Comparison of ENCODE assay signal across 8 mouse cellular contexts in the genomic region with DNA sequence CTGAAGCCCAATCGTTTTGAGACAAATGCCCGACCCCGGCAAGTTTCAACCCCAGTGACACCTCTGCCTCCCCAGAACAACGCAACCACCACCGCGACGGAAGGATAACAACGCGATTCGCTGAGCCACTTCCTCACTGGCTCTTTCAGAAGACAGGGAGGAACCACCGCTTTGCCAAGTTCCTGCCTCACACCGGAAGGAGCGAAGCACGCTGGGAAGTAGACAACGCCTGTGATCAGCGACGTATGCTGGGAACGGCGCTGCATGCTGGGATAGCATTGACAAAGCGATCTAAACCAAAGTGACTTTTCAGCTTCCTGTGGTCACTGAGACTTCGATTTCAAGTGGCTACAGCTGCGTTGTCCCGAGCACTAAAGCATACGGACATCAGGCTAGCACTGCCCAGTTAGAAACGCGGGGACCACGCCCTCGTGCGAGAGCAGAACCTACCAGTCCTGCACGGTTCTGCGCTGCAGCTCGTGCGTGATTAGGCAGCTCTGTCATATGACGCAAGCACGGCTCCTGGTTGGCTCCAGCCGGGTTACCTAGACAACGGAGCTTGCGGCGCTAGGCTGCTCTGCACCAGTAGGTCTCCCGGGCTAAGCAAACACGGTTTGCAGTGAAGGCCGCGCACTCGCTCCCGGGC. TPM values are rescaled to one million over a fixed set of nuclear protein-coding genes. Genes with fewer than 3 reads are reported as not detected.
DNase-seq lines count a peak whose midpoint lies in the region; ATAC-seq and TF ChIP-seq lines count a peak whose summit lies in the region.

A gene (plus strand): TSS at position 195 of the 646 bp plus-strand sequence.

- in situ Hi-C loops in ES-E14 (cut with MboI; ENCODE audit: low sequenced_read_pairs in 2 of 2, unreplicated experiment in 2 of 2): no loop called here

- no peaks in the 10 kb centered on the region for H3K27me3 ChIP-seq in forebrain, embryonic 15.5 days

- no peaks in the 10 kb centered on the region for H3K9me3 ChIP-seq in ES-E14 (ENCODE audit: control insufficient read depth, insufficient read depth, low read depth, low read length)
- H3K9me3 ChIP-seq in forebrain, embryonic 15.5 days: no peaks in the 10 kb centered on the region

- peak; percentile 87 for TF ChIP-seq POLR2A in lung, adult 2 months (IDR thresholded peaks at IDR 0.05; ENCODE audit: borderline replicate concordance, extremely low read depth, low read depth, low read length)

- peak within 1 kb of the TSS; percentile 74 for H3K9ac ChIP-seq in ES-E14 (ENCODE audit: insufficient read depth, low read depth, low read length, poor library complexity, severe bottlenecking)
- H3K9ac ChIP-seq in forebrain, embryonic 15.5 days (replicated peaks): peak within 1 kb of the TSS; percentile 83

- peak; percentile 92 for DNase-seq in ES-E14 (ENCODE audit: low read depth, low spot score)
- DNase-seq in cerebellum, adult 11-12 months: peak; percentile 96
- DNase-seq in heart, postnatal 25 days (ENCODE audit: low spot score): peak; percentile 91
- DNase-seq in layer of hippocampus, adult 18-20 months (ENCODE audit: low spot score in 2 of 2): peak; percentile 96 to 98
- peak; percentile 95 for DNase-seq in lung, adult 2 months
- peak; percentile 86 to 91 for DNase-seq in thymus, adult 18-20 months

- ATAC-seq in forebrain, embryonic 15.5 days (replicated peaks): peak; percentile 100
- peak; percentile 91 for ATAC-seq in neutrophil, adult 5-6 weeks (ENCODE audit: extremely low read depth, insufficient number of reproducible peaks, low FRiP score, poor library complexity, severe bottlenecking)

- peaks cover 7% of the 10 kb centered on the region; the same call in 1 of the 2 replicates for H3K36me3 ChIP-seq in ES-E14 (ENCODE audit: control insufficient read depth, insufficient read depth, low read length, poor library complexity, severe bottlenecking)
- H3K36me3 ChIP-seq in forebrain, embryonic 15.5 days: peaks cover 12% of the 10 kb centered on the region

- no peak for TF ChIP-seq CTCF in lung, adult 2 months (IDR thresholded peaks at IDR 0.05; ENCODE audit: insufficient read depth, low read length)

- peak within 1 kb of the TSS; percentile 45; the same call in 1 of the 2 replicates for H3K27ac ChIP-seq in ES-E14 (ENCODE audit: insufficient read depth, low read depth, low read length, poor library complexity, severe bottlenecking)
- H3K27ac ChIP-seq in forebrain, embryonic 15.5 days (replicated peaks): peak within 1 kb of the TSS; percentile 98

- H3K4me2 ChIP-seq in forebrain, embryonic 15.5 days (replicated peaks): peak within 1 kb of the TSS; percentile 80

- H3K4me3 ChIP-seq in ES-E14 (ENCODE audit: insufficient read depth in 1 of 2, low read depth in 1 of 2, low read length in 2 of 2, poor library complexity in 1 of 2, severe bottlenecking in 1 of 2): peak within 1 kb of the TSS; percentile 72 to 77
- peak within 1 kb of the TSS; percentile 81 for H3K4me3 ChIP-seq in forebrain, embryonic 15.5 days
- peak within 1 kb of the TSS; percentile 70 for H3K4me3 ChIP-seq in lung, adult 2 months (replicated peaks; ENCODE audit: extremely low read depth, low read depth, low read length)

- 0% methylated on average over 45 of the region's 45 CpGs for WGBS in forebrain, embryonic 15.5 days
- under 1% methylated on average over 45 of the region's 45 CpGs for WGBS in lung, adult 2 months

- intact Hi-C loops in heart, postnatal 25 days (cut with DNase I): loop anchor here (10.0 kb wide), 1 partner anchor 410 kb away; a partner anchor contains a TSS

- peaks cover 0 to 3% of the 10 kb centered on the region in 2 experiments; a peak in 1 of 4 replicates for H3K4me1 ChIP-seq in ES-E14 (ENCODE audit: control insufficient read depth in 2 of 2, insufficient read depth in 2 of 2, low read length in 2 of 2, poor library complexity in 1 of 2)
- peaks cover 30% of the 10 kb centered on the region for H3K4me1 ChIP-seq in forebrain, embryonic 15.5 days
- H3K4me1 ChIP-seq in lung, adult 2 months (ENCODE audit: control insufficient read depth, insufficient read depth, low read length): peaks cover 9% of the 10 kb centered on the region

TF ChIP-seq in ES-E14, 5 proteins besides CTCF, POLR2A, EP300 and RAD21:
- peak; percentile 29; the same call in 1 of the 2 replicates for TF ChIP-seq CHD2 (IDR thresholded peaks at IDR 0.05; ENCODE audit: low read depth, low read length)
- TF ChIP-seq ZC3H11A (IDR thresholded peaks at IDR 0.05; ENCODE audit: borderline replicate concordance, low read depth, low read length): no peak
- peak; percentile 69; the same call in 1 of the 2 replicates for TF ChIP-seq HCFC1 (IDR thresholded peaks at IDR 0.05; ENCODE audit: borderline replicate concordance, insufficient read depth, low read length)

RNA-seq across cellular contexts. Expression of the gene that starts here (rescaled TPM):
- 32.6 and 47.8 TPM in 2 replicates for total RNA-seq in ES-E14 (2012; rRNA removed)
- polyA plus RNA-seq in forebrain, embryonic 15.5 days (2015; fragmentation: Nextera tagmentation; extraction: Ambion mirVana): 60.9 and 67.5 TPM in 2 replicates
- total RNA-seq in heart, postnatal 25 days (2021): 1 to 10 TPM; 6.9 TPM
- 10 to 100 TPM; 42.4 to 43.2 TPM for total RNA-seq in layer of hippocampus, adult 18-20 months (2021)
- 26.8 and 27.3 TPM in 2 replicates for polyA plus RNA-seq in lung, adult 2 months (2012; rRNA removed)
- 18.2 and 27.0 TPM in 2 replicates for total RNA-seq in neutrophil, adult 5-6 weeks (2017)

Comparison
In these comparisons a context has a peak if more than half of its experiments do, and no peak if none do; other contexts are left out.
1. Peak in every context shown above with its lines: DNase-seq, ATAC-seq, H3K4me3 ChIP-seq and H3K27ac ChIP-seq.